Mouse (Mus musculus) forebrain, embryonic 11.5 days (tissue): ENCODE measurements around the gene Rnf169. TPM values are rescaled to one million over a fixed set of nuclear protein-coding genes. Genes with fewer than 3 reads are reported as not detected.

ENCODE experiments used
- ATAC-seq: fragments of 200-750 bp; cut with Nextera tagmentation; replicated peaks from 2 replicates; pipeline ENCODE4 v1.8.0; 2017; ENCODE audit warnings: moderate TSS enrichment; ENCODE audit not compliant: low FRiP score
- DNase-seq: peaks from one replicate; pipeline ENCODE4 v3.0.0-alpha.2; 2017; ENCODE audit warnings: low spot score
- H3K27ac ChIP-seq: fragments of 300-500 bp; sonication (generic); 2 replicates; pipeline ENCODE4 v1.5.1; 2014; ENCODE audit warnings: low read depth, low read length
- H3K27me3 ChIP-seq: fragments of 300-500 bp; sonication (generic); 2 replicates; pipeline ENCODE4 v1.6.1; 2014; ENCODE audit warnings: mild to moderate bottlenecking, low read length, mixed read lengths; ENCODE audit not compliant: control insufficient read depth, insufficient read depth
- H3K36me3 ChIP-seq: fragments of 300-500 bp; sonication (generic); 2 replicates; pipeline ENCODE4 v1.6.1; 2014; ENCODE audit warnings: mild to moderate bottlenecking, low read length, moderate library complexity, mixed read lengths; ENCODE audit not compliant: control insufficient read depth, insufficient read depth
- H3K4me1 ChIP-seq: fragments of 300-500 bp; sonication (generic); replicated peaks from 2 replicates; pipeline ENCODE4 v1.6.1; 2014; ENCODE audit warnings: low read length, mixed read lengths; ENCODE audit not compliant: control insufficient read depth, insufficient read depth
- H3K4me2 ChIP-seq: fragments of 300-500 bp; sonication (generic); 2 replicates; pipeline ENCODE4 v1.6.1; 2014; ENCODE audit warnings: low read depth, mild to moderate bottlenecking, low read length, moderate library complexity, mixed read lengths; ENCODE audit not compliant: severe bottlenecking
- H3K4me3 ChIP-seq: fragments of 300-500 bp; sonication (generic); 2 replicates; pipeline ENCODE4 v1.5.1; 2014; ENCODE audit warnings: low read depth, low read length
- H3K9ac ChIP-seq: fragments of 300-500 bp; sonication (generic); 2 replicates; pipeline ENCODE4 v1.6.1; 2014; ENCODE audit warnings: low read length
- H3K9me3 ChIP-seq: fragments of 300-500 bp; sonication (generic); 2 replicates; pipeline ENCODE4 v1.6.1; 2016; ENCODE audit warnings: low read length, mixed read lengths; ENCODE audit not compliant: control insufficient read depth
- WGBS: fragments of 180-500 bp; shearing (Covaris S2); extraction: QIAGEN DNeasy Blood & Tissue Kit; methylation state at CpG from one replicate; pipeline ENCODE4 v1.1.7; 2014; 5-methylcytosine and 5-hydroxymethylcytosine counted together
- polyA plus RNA-seq: library from polyadenylated mRNA; unstranded; fragments of >200 nt; fragmentation: Nextera tagmentation; extraction: Ambion mirVana; gene quantifications from 2 replicates; pipeline ENCODE4 v1.2.1, GENCODE M21; 2014

Rnf169 gene
- polyA plus RNA-seq, 1 experiment from 2014 or later: 7.9 TPM

DNA sequence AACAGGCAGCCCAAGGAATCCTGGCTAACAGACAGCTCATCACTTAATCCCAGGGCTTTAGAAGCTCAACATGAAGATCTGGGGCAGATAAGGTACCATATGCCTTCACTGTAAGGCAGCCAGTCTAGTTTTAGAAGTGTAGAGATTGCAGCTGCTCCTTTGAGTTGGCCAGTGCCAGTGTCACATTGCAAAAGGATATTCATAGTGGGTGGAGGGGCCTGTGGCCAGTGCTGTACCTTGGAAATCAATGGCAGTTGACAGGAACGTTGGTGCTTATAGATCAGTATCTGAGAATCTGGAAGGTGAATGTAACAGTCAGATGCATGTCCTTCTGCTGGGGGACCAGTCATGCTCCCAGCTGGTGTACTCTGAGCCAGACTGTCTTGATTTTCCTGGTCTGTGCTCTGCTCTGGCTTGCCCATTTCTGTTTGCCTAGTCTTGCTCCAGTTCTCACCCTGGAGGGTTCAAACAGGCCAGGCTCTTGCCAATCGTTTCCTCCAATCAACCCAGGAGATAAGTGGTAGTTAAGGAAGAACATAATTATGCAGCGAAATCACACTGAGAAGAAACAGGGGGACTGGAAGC, 75.7 kb downstream of the Rnf169 start:
- Histone ChIP-seq H3K4me2 (no peak overlapping the region), H3K9ac (no peak overlapping the region), H3K36me3 (no peaks in the 10 kb centered on the region), H3K4me1 (no peaks in the 10 kb centered on the region), H3K4me3 (no peak overlapping the region), H3K27me3 (no peaks in the 10 kb centered on the region), H3K27ac (no peak overlapping the region), H3K9me3 (no peaks in the 10 kb centered on the region)
- ATAC-seq (no peak), DNase-seq (no peak)
- WGBS: 78% methylated on average over 3 of the region's 3 CpGs

DNA sequence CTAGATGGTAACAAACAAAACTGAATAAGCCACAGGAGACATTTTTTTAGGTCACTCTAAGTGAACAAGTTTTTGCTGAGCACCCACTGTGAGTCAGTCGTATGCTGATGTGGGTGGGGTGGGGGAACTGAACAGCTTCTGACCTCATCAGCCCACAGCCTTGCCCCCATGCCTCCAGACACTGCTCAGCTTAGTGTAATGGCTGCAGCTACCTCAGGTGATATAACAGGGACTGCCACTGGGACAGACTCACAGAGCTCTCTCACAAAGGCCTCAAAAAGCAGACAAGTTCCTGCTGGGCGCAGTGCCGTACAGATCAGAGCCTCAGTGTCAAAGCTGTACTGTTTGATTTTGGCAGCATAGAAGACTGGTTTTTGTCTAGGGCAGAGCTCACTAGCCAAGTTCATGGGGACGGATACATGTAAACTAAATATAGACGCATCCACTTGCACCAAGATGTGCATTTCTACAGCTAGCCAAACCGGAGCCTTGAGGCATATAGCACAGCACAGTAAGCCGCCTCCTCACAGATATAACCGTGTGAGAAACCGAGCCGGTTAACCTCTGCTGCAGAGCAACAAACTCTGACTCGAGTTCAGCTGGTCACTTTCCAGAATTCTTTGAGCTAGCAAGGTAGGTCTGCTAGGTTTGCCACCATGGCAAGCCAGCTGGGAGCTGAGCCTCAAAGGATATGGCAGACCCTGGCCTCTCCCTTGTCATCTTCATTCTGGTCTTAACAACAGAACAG, 77.2 kb downstream of the Rnf169 start:
- H3K4me3 ChIP-seq: no peak overlapping the region
- no peaks in the 10 kb centered on the region for H3K27me3 ChIP-seq
- no peak for DNase-seq
- H3K9me3 ChIP-seq: no peaks in the 10 kb centered on the region
- no peaks in the 10 kb centered on the region for H3K36me3 ChIP-seq
- H3K4me2 ChIP-seq: no peak overlapping the region
- H3K4me1 ChIP-seq: no peaks in the 10 kb centered on the region
- H3K27ac ChIP-seq: no peak overlapping the region
- ATAC-seq: no peak
- no peak overlapping the region for H3K9ac ChIP-seq
- WGBS: 84% methylated on average over 11 of the region's 11 CpGs

DNA sequence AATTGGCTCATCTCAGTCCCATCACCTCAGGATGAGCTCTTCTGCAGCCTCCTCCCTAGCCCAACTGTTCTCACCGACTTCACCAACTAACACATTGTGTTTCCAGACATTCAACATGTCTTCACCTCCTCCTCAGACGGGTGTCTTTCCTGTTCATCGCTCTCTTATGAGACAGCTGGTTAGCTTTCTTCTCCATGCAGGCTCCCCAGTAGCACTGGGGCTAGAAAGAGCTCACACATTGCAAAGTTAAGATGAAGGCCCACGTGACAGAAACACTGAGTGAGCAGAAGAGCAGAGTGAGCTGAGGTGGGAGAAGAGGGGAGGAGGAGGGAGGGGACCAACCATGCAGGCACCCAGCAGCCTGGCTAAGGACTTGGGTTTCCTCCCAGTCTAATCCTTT, 78.0 kb downstream of the Rnf169 start:
- DNase-seq: no peak
- no peak overlapping the region for H3K27ac ChIP-seq
- 80% methylated on average over 4 of the region's 4 CpGs for WGBS
- no peaks in the 10 kb centered on the region for H3K27me3 ChIP-seq
- H3K9ac ChIP-seq: no peak overlapping the region
- H3K4me2 ChIP-seq: no peak overlapping the region
- no peak for ATAC-seq
- no peaks in the 10 kb centered on the region for H3K36me3 ChIP-seq
- no peaks in the 10 kb centered on the region for H3K4me1 ChIP-seq
- no peak overlapping the region for H3K4me3 ChIP-seq
- no peaks in the 10 kb centered on the region for H3K9me3 ChIP-seq

DNA sequence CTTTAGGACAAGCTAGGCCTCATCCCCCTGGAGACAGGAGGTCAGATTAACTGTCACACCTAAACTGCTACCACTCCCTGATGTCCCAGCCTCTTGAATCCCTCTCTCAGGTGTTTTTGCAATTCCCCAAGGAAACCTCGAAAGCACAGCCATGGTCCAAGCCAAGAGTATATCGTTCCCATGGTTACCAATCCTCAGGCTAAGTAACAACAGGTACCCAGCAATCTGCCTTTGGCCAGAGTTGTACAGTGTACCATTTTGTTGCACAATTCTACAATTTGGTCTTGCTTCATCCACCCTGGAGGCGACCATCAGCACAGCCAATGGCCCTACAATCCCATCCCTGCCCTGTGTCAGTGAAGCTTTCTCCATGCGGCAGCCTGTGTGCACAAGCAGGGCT, 83.3 kb downstream of the Rnf169 start:
- Histone ChIP-seq H3K4me3 (no peak overlapping the region), H3K27me3 (no peaks in the 10 kb centered on the region), H3K27ac (no peak overlapping the region), H3K9ac (no peak overlapping the region), H3K4me1 (no peaks in the 10 kb centered on the region), H3K9me3 (no peaks in the 10 kb centered on the region), H3K36me3 (no peaks in the 10 kb centered on the region), H3K4me2 (no peak overlapping the region)
- 83% methylated on average over 4 of the region's 4 CpGs for WGBS
- DNase-seq (no peak), ATAC-seq (no peak)

DNA sequence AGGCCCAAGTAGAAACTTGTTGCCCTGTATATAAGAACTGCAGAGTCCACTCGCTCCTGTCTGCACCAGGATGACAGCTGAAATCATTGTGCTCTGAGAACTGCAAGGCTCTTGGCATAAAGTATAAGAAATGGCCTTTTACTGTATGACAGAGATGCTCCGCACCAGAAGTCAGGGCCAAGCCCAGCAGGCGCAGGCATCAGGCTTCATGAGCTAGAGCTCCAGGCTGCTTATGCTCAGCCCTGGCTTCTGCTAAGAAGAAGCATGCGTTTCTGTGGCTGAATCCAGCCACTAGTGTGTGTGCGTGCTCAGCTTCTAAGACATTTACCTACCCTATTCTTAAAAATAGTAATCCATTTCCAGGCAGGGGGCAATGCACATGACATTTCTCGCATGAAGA, 85.8 kb downstream of the Rnf169 start:
- Histone ChIP-seq H3K9me3 (no peaks in the 10 kb centered on the region), H3K27ac (no peak overlapping the region), H3K27me3 (no peaks in the 10 kb centered on the region), H3K9ac (no peak overlapping the region), H3K4me2 (no peak overlapping the region), H3K4me1 (no peaks in the 10 kb centered on the region), H3K4me3 (no peak overlapping the region), H3K36me3 (no peaks in the 10 kb centered on the region)
- WGBS: 83% methylated on average over 6 of the region's 6 CpGs
- no peak for DNase-seq
- no peak for ATAC-seq

DNA sequence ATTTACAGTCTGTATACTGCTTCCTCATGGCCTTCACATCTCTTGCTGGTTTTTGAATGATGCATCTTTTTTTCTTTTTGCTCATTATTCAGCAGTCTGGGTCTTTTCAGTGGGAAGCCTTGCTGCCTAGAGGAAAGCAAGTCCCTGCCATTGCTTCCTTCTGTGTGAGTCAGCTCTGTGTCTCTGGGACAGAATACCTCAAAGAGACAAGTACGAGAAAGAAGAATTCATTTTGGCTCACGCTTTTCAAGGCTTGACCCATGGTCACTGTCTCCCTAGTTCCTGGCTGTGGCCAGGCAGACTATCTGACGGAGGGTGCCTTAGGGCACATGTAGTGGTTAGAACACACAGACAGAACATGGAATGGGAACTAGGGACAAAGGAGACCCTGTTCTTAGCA, 86.3 kb downstream of the Rnf169 start:
- 82% methylated on average over 3 of the region's 3 CpGs for WGBS
- no peaks in the 10 kb centered on the region for H3K4me1 ChIP-seq
- H3K4me3 ChIP-seq: no peak overlapping the region
- no peaks in the 10 kb centered on the region for H3K27me3 ChIP-seq
- ATAC-seq (no peak), DNase-seq (no peak)
- no peaks in the 10 kb centered on the region for H3K36me3 ChIP-seq
- no peak overlapping the region for H3K27ac ChIP-seq
- no peak overlapping the region for H3K9ac ChIP-seq
- H3K4me2 ChIP-seq: no peak overlapping the region
- no peaks in the 10 kb centered on the region for H3K9me3 ChIP-seq

DNA sequence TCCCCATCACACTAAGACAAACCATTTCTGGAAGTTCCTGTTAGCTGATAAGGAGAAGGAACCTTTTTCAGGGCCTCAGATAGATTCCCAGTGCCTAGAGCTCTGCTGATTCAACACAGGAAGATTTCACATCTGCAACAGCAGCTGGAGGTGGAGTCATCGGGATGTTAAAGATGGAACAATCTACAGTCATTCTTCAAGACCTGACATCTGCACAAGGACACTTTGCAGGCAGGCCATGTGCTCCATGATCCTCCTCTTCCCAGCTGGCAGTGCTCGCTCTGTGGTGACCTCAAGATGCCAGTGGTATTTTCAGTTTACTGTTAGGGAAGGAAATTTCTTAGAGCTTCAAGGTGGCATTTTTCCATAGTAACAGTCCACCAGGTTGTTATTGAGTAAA, 87.9 kb downstream of the Rnf169 start:
- no peak for DNase-seq
- no peaks in the 10 kb centered on the region for H3K4me1 ChIP-seq
- 86% methylated on average over 2 of the region's 2 CpGs for WGBS
- no peak overlapping the region for H3K4me2 ChIP-seq
- no peaks in the 10 kb centered on the region for H3K36me3 ChIP-seq
- ATAC-seq: no peak
- H3K27ac ChIP-seq: no peak overlapping the region
- no peak overlapping the region for H3K9ac ChIP-seq
- H3K9me3 ChIP-seq: no peaks in the 10 kb centered on the region
- no peaks in the 10 kb centered on the region for H3K27me3 ChIP-seq
- no peak overlapping the region for H3K4me3 ChIP-seq

DNA sequence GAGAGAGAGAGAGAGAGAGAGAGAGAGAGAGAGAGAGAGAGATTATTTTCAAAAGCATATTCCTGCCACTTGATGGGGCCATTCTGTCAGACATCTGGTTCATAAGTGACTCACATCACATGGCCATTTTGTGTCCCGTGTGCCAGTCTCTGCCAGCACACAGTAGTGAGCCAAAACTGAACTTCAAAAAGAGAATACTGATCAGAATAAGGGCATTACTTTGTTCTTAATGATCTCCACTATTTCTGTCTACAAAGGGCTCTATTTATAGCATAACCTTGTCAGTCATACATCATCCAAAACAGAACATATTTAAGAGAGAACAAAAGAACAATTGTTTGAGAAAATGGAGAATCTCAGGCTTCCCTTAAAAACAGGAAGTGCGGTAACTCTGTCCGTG, 88.8 kb downstream of the Rnf169 start:
- no peak for DNase-seq
- H3K4me1 ChIP-seq: no peaks in the 10 kb centered on the region
- no peaks in the 10 kb centered on the region for H3K27me3 ChIP-seq
- H3K4me2 ChIP-seq: no peak overlapping the region
- no peak overlapping the region for H3K4me3 ChIP-seq
- WGBS: 71% methylated on average over 3 of the region's 3 CpGs
- no peak overlapping the region for H3K9ac ChIP-seq
- no peaks in the 10 kb centered on the region for H3K36me3 ChIP-seq
- H3K9me3 ChIP-seq: no peaks in the 10 kb centered on the region
- H3K27ac ChIP-seq: no peak overlapping the region
- ATAC-seq: no peak

DNA sequence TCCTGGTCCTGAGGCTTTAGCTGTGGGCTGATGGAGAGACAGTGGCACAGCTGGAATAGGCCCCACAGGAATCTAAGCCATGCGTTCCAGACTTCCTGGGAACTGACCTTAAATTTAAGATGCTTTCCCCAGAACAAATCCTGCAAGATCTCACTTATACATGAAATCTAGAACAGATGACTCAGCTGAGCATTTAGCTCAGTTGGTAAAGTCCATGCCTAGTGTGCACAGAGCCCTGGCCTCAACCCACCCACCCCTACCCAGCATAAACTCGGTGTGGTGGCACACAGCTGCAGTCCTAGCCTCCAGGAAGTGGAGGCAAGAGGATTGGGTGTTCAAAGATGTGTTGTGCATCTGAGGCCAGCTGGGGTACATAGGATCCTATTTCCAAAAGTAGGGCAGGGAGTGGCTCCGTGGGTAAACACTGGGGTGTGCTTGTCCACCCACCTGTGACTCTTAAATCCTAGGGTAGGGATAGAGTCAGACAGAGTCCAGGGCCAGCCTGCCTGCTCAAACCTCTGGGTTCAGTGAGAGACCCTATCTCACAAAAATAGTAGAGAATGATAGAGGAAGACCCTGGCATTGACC, 90.0 kb downstream of the Rnf169 start:
- H3K9ac ChIP-seq: no peak overlapping the region
- H3K4me2 ChIP-seq: no peak overlapping the region
- no peak overlapping the region for H3K27ac ChIP-seq
- DNase-seq (no peak), ATAC-seq (no peak)
- peaks cover 3% of the 10 kb centered on the region; the same call in 1 of the 2 replicates for H3K4me1 ChIP-seq
- no peak overlapping the region for H3K4me3 ChIP-seq
- WGBS: 73% methylated on average over 3 of the region's 3 CpGs
- H3K36me3 ChIP-seq: no peaks in the 10 kb centered on the region
- no peaks in the 10 kb centered on the region for H3K9me3 ChIP-seq
- H3K27me3 ChIP-seq: no peaks in the 10 kb centered on the region
